Mouse (Mus musculus): ENCODE data around the gene Bicral.
"Not testable (repeated sequence)": the region's sequence is repeated elsewhere in the genome, so short reads cannot be mapped to it uniquely, and the experiment has no call there.

The Bicral gene

GRCm38 (mm10) chr17:46875626-46876025 is 17.3 kb upstream of the Bicral start:
- no peak for DNase-seq (ENCODE audit: low read depth in 1 of 2, low spot score in 2 of 2)

- peak in 1 of 2 experiments; percentile 23 for DNase-seq (ENCODE audit: low read depth in 1 of 2, low spot score in 2 of 2)
These were observed 15.9 kb upstream of the Bicral start for GRCm38 (mm10) chr17:46874133-46874532.

- no peak for DNase-seq (ENCODE audit: low read depth in 1 of 2, low spot score in 2 of 2)
These were observed 14.5 kb upstream of the Bicral start for GRCm38 (mm10) chr17:46872806-46873205.

GRCm38 (mm10) chr17:46870913-46871312 is 12.6 kb upstream of the Bicral start:
- DNase-seq (ENCODE audit: low read depth in 1 of 2, low spot score in 2 of 2): no peak

- DNase-seq (ENCODE audit: low read depth in 1 of 2, low spot score in 2 of 2): no peak
These were observed 12.0 kb upstream of the Bicral start for GRCm38 (mm10) chr17:46870204-46870798.

GRCm38 (mm10) chr17:46866836-46867235 is 8.6 kb upstream of the Bicral start:
- no peak for DNase-seq (ENCODE audit: low read depth in 1 of 2, low spot score in 2 of 2)

- DNase-seq (ENCODE audit: low read depth in 1 of 2, low spot score in 2 of 2): no peak
These were observed 6.4 kb upstream of the Bicral start for GRCm38 (mm10) chr17:46864566-46865195.

GRCm38 (mm10) chr17:46860120-46860519 is 1.8 kb upstream of the Bicral start:
- no peak for DNase-seq (ENCODE audit: low read depth in 1 of 2, low spot score in 2 of 2)

- DNase-seq (ENCODE audit: low read depth in 1 of 2, low spot score in 2 of 2): no peak
These were observed 615 bp upstream of the Bicral start for GRCm38 (mm10) chr17:46858749-46859444.

- peak in 1 of 2 experiments; percentile 71 for DNase-seq (ENCODE audit: low read depth in 1 of 2, low spot score in 2 of 2)
These were observed 850 bp downstream of the Bicral start for GRCm38 (mm10) chr17:46857361-46857902.

- peak in 1 of 2 experiments; percentile 68 for DNase-seq (ENCODE audit: low read depth in 1 of 2, low spot score in 2 of 2)
These were observed 1.6 kb downstream of the Bicral start for GRCm38 (mm10) chr17:46856471-46857360.

GRCm38 (mm10) chr17:46856107-46856388 is 2.2 kb downstream of the Bicral start:
- no peak for DNase-seq (ENCODE audit: low read depth in 1 of 2, low spot score in 2 of 2)

GRCm38 (mm10) chr17:46855328-46856106 is 2.8 kb downstream of the Bicral start:
- no peak for DNase-seq (ENCODE audit: low read depth in 1 of 2, low spot score in 2 of 2)

GRCm38 (mm10) chr17:46854640-46855110 is 3.6 kb downstream of the Bicral start:
- DNase-seq (ENCODE audit: low read depth in 1 of 2, low spot score in 2 of 2): no peak

- no peak for DNase-seq (ENCODE audit: low read depth in 1 of 2, low spot score in 2 of 2)
These were observed 4.2 kb downstream of the Bicral start for GRCm38 (mm10) chr17:46854096-46854495.

GRCm38 (mm10) chr17:46853281-46853680 is 5.0 kb downstream of the Bicral start:
- no peak for DNase-seq (ENCODE audit: low read depth in 1 of 2, low spot score in 2 of 2)

GRCm38 (mm10) chr17:46852725-46853124 is 5.6 kb downstream of the Bicral start:
- no peak for DNase-seq (ENCODE audit: low read depth in 1 of 2, low spot score in 2 of 2)

GRCm38 (mm10) chr17:46847206-46847605 is 11.1 kb downstream of the Bicral start:
- DNase-seq (ENCODE audit: low read depth in 1 of 2, low spot score in 2 of 2): no peak

GRCm38 (mm10) chr17:46846573-46846972 is 11.7 kb downstream of the Bicral start:
- DNase-seq (ENCODE audit: low read depth in 1 of 2, low spot score in 2 of 2): not testable (repeated sequence)

- DNase-seq (ENCODE audit: low read depth in 1 of 2, low spot score in 2 of 2): no peak
These were observed 13.0 kb downstream of the Bicral start for GRCm38 (mm10) chr17:46845262-46845661.

All from monocyte, adult 2 months (primary cell).